Mouse (Mus musculus) kidney, postnatal 4 days (tissue): ENCODE measurements at regions not wholly inside any gene's neighbourhood (a gene's known extent, or its start where the extent isn't known, plus 50 kb on each side); places are given as distances from the start of the nearest gene placed in this dataset.
A peak's percentile ranks its signal among the peaks of the same experiment; 100 is the strongest.
"Not testable (repeated sequence)": the region's sequence is repeated elsewhere in the genome, so short reads cannot be mapped to it uniquely, and the experiment has no call there.

ENCODE experiments used
- DNase-seq, 2 experiments: peaks; one replicate each; pipeline ENCODE4 v3.0.0; 2021; ENCODE audit warnings: mixed read lengths in 2 of 2

DNA sequence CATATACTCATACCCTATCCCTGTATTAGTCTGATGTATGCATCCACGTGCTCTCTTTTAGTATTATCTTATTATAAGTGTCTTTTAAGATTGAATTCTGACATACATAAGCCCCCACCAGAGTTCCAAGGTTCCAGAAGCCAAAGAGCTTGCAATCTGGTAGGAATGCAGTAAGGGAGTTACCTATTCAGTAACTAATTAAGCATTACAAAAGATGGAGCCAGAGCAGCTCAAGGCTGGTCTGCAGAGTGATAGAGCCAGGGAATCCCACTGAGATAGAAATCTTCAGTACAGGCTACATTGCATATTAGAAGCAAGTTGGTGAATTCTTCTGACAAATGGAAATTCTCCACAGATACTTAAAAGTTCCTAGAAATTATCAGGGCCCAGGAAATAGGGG lies 790.7 kb downstream of the Prdm13 start:
- DNase-seq: not testable (repeated sequence)

GRCm38 (mm10) chr4:20893872-20894271 lies 791.9 kb downstream of the Prdm13 start:
- no peak for DNase-seq

DNA sequence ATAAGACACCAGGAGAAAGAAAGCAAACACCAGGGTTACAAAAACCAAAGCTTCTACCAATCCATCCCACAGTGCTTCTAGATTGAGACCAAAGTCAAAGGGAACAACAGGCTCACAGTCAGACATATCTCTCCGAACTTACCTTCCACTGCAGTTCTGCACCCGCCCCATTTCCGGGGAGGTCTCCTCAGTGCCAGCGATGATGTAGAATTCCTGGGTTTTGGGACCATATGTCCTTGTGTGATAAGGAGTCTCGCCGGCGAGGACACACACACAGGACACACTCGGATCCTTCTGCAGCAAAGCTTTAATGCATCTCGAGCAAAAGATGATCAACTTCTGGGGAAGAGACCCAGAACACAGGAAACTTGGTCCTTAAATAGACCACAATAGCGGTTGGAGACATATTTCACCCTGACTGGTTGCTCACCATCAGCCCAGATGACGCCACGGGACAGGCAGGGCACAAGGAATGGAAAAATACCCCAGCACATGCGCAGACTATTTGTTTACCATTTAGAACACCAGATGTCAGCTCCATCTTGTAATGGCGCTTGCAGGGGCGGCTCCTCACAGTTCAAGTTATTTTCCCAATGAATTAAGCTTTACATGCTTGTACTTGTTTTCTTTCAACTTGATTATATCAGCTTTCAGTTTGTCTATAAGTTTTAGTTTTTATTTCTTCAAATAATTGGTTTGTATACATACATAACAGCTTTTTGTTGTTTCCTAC lies 824.9 kb downstream of the Prdm13 start:
- DNase-seq: no peak

- DNase-seq: not testable (repeated sequence)
These were observed 825.7 kb downstream of the Prdm13 start for GRCm38 (mm10) chr4:20860066-20860465.

- no peak for DNase-seq
These were observed 837.3 kb downstream of the Prdm13 start for GRCm38 (mm10) chr4:20848424-20848823.

DNA sequence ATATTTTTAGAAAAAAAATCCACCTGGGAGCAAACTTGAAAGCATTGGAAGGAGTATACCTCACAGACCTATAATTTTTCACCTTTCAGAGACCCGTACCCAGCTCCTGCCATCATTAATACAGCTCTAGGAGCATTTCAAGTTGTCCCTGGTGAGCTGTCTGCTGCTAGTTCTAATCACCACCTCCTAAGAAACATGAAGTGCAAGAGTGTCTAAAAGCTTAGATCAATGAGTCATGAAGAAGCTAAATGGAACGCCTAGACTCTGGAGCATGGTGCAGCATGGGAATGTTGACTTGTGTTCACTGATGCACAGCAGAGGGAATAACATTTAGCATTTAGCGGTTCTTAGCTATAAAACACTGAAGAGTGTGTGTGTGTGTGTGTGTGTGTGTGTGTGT lies 841.2 kb downstream of the Prdm13 start:
- peak in 1 of 2 experiments; percentile 3 for DNase-seq
